Mouse (Mus musculus): ENCODE measurements around the gene Stambp.

The Stambp gene

GRCm38 (mm10) chr6:83501524-83502310 lies 70.8 kb downstream of the Stambp start:
- no peak for DNase-seq (ENCODE audit: inconsistent ontology term)

GRCm38 (mm10) chr6:83500462-83500861 lies 72.1 kb downstream of the Stambp start:
- no peak for DNase-seq (ENCODE audit: inconsistent ontology term)

DNA sequence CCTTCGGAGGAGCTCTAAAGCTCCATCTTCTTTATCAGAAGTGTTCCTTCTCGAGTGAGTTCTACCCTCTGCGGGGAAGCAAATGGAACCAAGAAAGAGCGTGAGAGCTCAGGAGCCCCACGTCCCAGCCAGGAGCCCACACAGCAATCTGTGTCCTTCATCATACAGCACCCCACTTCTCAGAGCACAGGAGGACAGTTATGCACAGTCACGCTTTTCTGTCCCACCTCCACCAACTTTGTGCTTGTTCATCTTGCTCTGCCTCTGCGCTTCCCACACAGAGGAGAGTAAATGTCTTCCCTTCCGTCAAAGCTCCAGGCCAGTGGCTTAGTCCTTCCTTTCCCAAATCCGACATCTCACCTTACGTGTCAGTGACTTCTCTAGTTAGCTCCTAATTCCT lies 73.5 kb downstream of the Stambp start:
- DNase-seq (ENCODE audit: inconsistent ontology term) = no peak

GRCm38 (mm10) chr6:83496753-83497710 lies 75.5 kb downstream of the Stambp start:
- peak; percentile 80 for DNase-seq (ENCODE audit: inconsistent ontology term)

DNA sequence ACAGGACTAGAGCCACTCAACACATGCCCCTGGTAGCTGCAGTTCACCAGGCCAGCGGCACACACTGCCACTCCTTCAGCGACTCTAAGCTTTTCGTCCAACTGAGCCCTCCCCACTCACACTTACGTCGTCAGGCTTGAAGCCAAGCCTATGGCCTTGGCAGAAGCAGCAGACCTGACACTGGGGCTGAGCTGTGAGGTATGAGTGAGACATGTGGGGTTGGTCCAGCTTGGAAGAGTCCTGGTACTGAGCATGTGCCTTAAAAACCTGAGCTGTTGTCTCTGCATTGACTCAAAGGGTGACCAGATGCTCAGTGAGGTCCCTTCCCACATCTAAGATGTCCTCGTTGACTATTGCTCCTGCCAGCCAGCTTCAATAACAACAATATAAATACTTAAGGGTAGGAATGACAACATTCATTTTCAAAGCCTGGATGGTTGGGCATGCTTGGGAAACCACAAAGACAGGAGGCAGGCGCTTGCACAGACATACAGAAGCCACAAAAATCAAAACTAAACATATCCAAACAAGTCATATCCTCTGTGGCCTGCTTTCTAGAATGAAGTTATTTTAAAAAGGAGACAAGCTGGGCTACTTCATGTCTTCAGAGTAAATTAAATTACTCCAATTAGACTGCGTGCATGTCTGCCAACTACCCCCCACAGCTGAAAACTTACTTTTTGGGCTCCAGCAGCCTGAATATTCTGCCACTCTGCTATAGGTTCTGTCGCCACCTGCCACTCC lies 76.3 kb downstream of the Stambp start:
- DNase-seq (ENCODE audit: inconsistent ontology term) = peak; percentile 85
